Mouse (Mus musculus): Measurements from ENCODE around the gene Itm2c. TPM values are rescaled to one million over a fixed set of nuclear protein-coding genes. Genes with fewer than 3 reads are reported as not detected.
A peak's percentile ranks its signal among the peaks of the same experiment; 100 is the strongest.

Gene Itm2c
- polyA plus RNA-seq, 1 experiment from 2014 or later: 78.1 TPM

GRCm38 (mm10) chr1:85857261-85857754 lies 36.8 kb upstream of the Itm2c start:
- peaks cover 2% of the 10 kb centered on the region; the same call in 1 of the 2 replicates for H3K9me3 ChIP-seq (ENCODE audit: control insufficient read depth, low read length)
- DNase-seq (ENCODE audit: low spot score, missing footprints) (no peak), ATAC-seq (ENCODE audit: low FRiP score) (no peak)
- no peak overlapping the region for H3K27ac ChIP-seq (ENCODE audit: low read depth, low read length)
- H3K4me1 ChIP-seq (ENCODE audit: control insufficient read depth, insufficient read depth, low read length): no peaks in the 10 kb centered on the region
- no peak overlapping the region for H3K9ac ChIP-seq (ENCODE audit: low read length)
- 85% methylated on average over 6 of the region's 6 CpGs for WGBS
- no peaks in the 10 kb centered on the region for H3K36me3 ChIP-seq (ENCODE audit: control insufficient read depth, insufficient read depth, low read length)
- no peak overlapping the region for H3K4me2 ChIP-seq
- H3K4me3 ChIP-seq (ENCODE audit: low read depth, low read length): no peak overlapping the region
- H3K27me3 ChIP-seq (ENCODE audit: control insufficient read depth, insufficient read depth, low read length): no peaks in the 10 kb centered on the region

DNA sequence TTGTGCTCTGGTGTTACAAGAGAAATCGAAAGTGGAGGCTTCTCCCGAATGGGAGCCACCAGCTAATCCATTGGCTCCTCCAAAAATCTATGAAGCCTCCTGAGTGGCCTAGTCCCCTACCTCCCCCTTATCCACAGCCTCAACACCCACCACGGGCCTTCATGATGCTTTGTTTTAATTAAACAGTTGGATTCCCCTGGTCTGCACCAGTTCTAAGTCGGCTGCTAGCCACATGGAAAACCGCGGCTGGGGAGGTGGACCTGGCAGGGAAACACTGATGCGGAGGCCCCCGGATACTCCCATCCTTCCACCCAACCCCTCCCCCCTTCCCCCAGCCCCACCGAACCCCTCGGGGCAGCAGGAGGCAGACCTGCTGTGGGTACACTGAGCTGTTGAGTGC lies 29.7 kb upstream of the Itm2c start:
- no peak overlapping the region for H3K27ac ChIP-seq (ENCODE audit: low read depth, low read length)
- no peaks in the 10 kb centered on the region for H3K36me3 ChIP-seq (ENCODE audit: control insufficient read depth, insufficient read depth, low read length)
- H3K4me1 ChIP-seq (ENCODE audit: control insufficient read depth, insufficient read depth, low read length): no peaks in the 10 kb centered on the region
- no peak overlapping the region for H3K9ac ChIP-seq (ENCODE audit: low read length)
- ATAC-seq (ENCODE audit: low FRiP score) (no peak), DNase-seq (ENCODE audit: low spot score, missing footprints) (no peak)
- H3K9me3 ChIP-seq (ENCODE audit: control insufficient read depth, low read length): peaks cover 2% of the 10 kb centered on the region; the same call in 1 of the 2 replicates
- 88% methylated on average over 10 of the region's 10 CpGs for WGBS
- no peak overlapping the region for H3K4me2 ChIP-seq
- H3K27me3 ChIP-seq (ENCODE audit: control insufficient read depth, insufficient read depth, low read length): no peaks in the 10 kb centered on the region
- H3K4me3 ChIP-seq (ENCODE audit: low read depth, low read length): no peak overlapping the region

DNA sequence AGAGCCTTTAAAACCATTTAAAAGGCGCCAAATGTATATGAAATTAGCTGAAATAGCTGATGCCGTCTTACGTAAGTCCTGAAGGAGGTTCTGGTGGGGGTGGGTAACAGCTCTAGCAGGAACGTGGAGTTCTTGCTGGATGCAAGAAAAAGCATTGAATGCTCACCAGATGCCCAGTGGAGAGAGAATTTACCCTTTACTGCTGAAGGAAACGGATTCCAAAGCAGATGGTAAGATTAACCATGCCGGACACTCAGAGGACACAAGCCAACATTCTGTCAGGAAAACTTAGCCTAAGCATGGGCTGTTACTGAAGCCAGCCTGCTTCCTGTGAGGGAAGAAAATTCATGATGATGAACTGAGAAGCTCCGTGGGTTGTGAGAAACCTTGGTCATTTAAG lies 24.1 kb upstream of the Itm2c start:
- H3K4me2 ChIP-seq: no peak overlapping the region
- no peak for DNase-seq (ENCODE audit: low spot score, missing footprints)
- H3K27ac ChIP-seq (ENCODE audit: low read depth, low read length): no peak overlapping the region
- ATAC-seq (ENCODE audit: low FRiP score): no peak
- no peak overlapping the region for H3K4me3 ChIP-seq (ENCODE audit: low read depth, low read length)
- H3K9ac ChIP-seq (ENCODE audit: low read length): no peak overlapping the region
- H3K4me1 ChIP-seq (ENCODE audit: control insufficient read depth, insufficient read depth, low read length): no peaks in the 10 kb centered on the region
- no peaks in the 10 kb centered on the region for H3K27me3 ChIP-seq (ENCODE audit: control insufficient read depth, insufficient read depth, low read length)
- no peaks in the 10 kb centered on the region; the same call in 1 of the 2 replicates for H3K9me3 ChIP-seq (ENCODE audit: control insufficient read depth, low read length)
- H3K36me3 ChIP-seq (ENCODE audit: control insufficient read depth, insufficient read depth, low read length): no peaks in the 10 kb centered on the region
- WGBS: 89% methylated on average over 7 of the region's 7 CpGs

GRCm38 (mm10) chr1:85870546-85870945 lies 23.5 kb upstream of the Itm2c start:
- WGBS: 74% methylated on average over 2 of the region's 2 CpGs
- Histone ChIP-seq H3K4me3 (ENCODE audit: low read depth, low read length) (no peak overlapping the region), H3K27me3 (ENCODE audit: control insufficient read depth, insufficient read depth, low read length) (no peaks in the 10 kb centered on the region), H3K9me3 (ENCODE audit: control insufficient read depth, low read length) (no peaks in the 10 kb centered on the region; the same call in 1 of the 2 replicates), H3K27ac (ENCODE audit: low read depth, low read length) (no peak overlapping the region), H3K9ac (ENCODE audit: low read length) (no peak overlapping the region), H3K4me1 (ENCODE audit: control insufficient read depth, insufficient read depth, low read length) (no peaks in the 10 kb centered on the region), H3K36me3 (ENCODE audit: control insufficient read depth, insufficient read depth, low read length) (no peaks in the 10 kb centered on the region), H3K4me2 (no peak overlapping the region)
- DNase-seq (ENCODE audit: low spot score, missing footprints) (no peak), ATAC-seq (ENCODE audit: low FRiP score) (no peak)

- 89% methylated on average over 12 of the region's 12 CpGs for whole genome bisulfite sequencing
- no peak overlapping the region for H3K4me3 ChIP-seq (ENCODE audit: low read depth, low read length)
- no peak overlapping the region for H3K4me2 ChIP-seq
- no peaks in the 10 kb centered on the region for H3K36me3 ChIP-seq (ENCODE audit: control insufficient read depth, insufficient read depth, low read length)
- no peaks in the 10 kb centered on the region for H3K27me3 ChIP-seq (ENCODE audit: control insufficient read depth, insufficient read depth, low read length)
- no peak overlapping the region for H3K9ac ChIP-seq (ENCODE audit: low read length)
- no peaks in the 10 kb centered on the region; the same call in 1 of the 2 replicates for H3K9me3 ChIP-seq (ENCODE audit: control insufficient read depth, low read length)
- H3K27ac ChIP-seq (ENCODE audit: low read depth, low read length): no peak overlapping the region
- H3K4me1 ChIP-seq (ENCODE audit: control insufficient read depth, insufficient read depth, low read length): no peaks in the 10 kb centered on the region
- ATAC-seq (ENCODE audit: low FRiP score) (no peak), DNase-seq (ENCODE audit: low spot score, missing footprints) (no peak)
Measured at GRCm38 (mm10) chr1:85882003-85882402, 12.1 kb upstream of the Itm2c start.

DNA sequence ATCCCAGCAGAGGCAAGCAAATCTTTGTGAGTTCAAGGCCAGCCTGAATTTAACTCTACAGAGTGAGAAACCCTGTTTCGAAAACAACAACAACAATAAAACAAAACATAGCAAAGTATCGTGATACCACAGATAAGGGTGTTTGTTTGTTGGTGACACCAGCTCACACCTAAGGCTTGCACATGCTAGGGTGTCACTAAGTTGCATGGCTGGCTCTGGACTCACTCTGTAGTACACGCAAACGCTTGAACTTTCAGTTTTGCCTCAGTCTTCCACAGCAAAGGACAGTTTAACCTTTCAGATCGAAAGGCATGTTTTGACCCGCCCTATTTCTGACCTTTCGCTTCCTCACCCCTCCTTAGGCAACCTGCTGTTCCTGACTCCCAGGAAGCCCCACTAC lies 6.9 kb upstream of the Itm2c start:
- no peak overlapping the region for H3K27ac ChIP-seq (ENCODE audit: low read depth, low read length)
- H3K4me3 ChIP-seq (ENCODE audit: low read depth, low read length): no peak overlapping the region
- no peaks in the 10 kb centered on the region for H3K36me3 ChIP-seq (ENCODE audit: control insufficient read depth, insufficient read depth, low read length)
- no peak for ATAC-seq (ENCODE audit: low FRiP score)
- no peak overlapping the region for H3K4me2 ChIP-seq
- H3K9me3 ChIP-seq (ENCODE audit: control insufficient read depth, low read length): no peaks in the 10 kb centered on the region
- H3K4me1 ChIP-seq (ENCODE audit: control insufficient read depth, insufficient read depth, low read length): no peaks in the 10 kb centered on the region
- no peaks in the 10 kb centered on the region for H3K27me3 ChIP-seq (ENCODE audit: control insufficient read depth, insufficient read depth, low read length)
- no peak for DNase-seq (ENCODE audit: low spot score, missing footprints)
- 88% methylated on average over 7 of the region's 7 CpGs for WGBS
- H3K9ac ChIP-seq (ENCODE audit: low read length): no peak overlapping the region

DNA sequence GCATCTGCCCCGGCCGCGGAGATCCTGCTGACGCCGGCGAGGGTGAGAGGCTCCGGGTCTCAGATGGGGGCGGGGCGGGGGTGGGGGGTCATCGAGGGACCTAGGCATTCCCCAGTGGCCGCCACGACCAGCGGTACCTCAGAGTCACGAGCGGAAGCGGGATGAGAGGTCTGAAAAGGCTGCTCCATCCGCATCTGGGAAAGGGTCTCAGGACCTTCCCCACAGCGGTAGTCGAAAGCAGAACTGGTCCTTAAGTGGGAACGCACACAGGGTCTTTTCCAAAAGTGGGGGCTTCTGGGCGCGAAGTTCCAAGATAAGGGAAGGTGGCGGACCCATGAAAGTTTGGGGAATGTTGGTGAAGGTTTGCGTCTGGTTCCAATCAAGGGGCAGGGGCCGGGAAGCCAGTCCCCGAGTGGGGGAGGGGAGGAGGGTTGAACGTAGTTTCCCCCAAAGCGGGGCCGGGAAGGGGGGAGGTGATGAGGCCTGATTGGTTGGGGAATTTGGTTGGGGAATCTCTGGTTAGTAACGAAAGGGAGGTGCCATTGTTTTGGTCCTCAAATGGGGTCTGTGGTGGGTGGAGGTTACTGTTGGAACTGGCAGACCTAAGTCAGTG lies 773 bp downstream of the Itm2c start:
- Histone ChIP-seq H3K9ac (ENCODE audit: low read length) (peak overlapping the region; percentile 86), H3K27me3 (ENCODE audit: control insufficient read depth, insufficient read depth, low read length) (no peaks in the 10 kb centered on the region), H3K4me3 (ENCODE audit: low read depth, low read length) (peak overlapping the region; percentile 86), H3K4me1 (ENCODE audit: control insufficient read depth, insufficient read depth, low read length) (peaks cover 43% of the 10 kb centered on the region), H3K9me3 (ENCODE audit: control insufficient read depth, low read length) (no peaks in the 10 kb centered on the region), H3K27ac (ENCODE audit: low read depth, low read length) (peak overlapping the region; percentile 71), H3K36me3 (ENCODE audit: control insufficient read depth, insufficient read depth, low read length) (no peaks in the 10 kb centered on the region), H3K4me2 (peak overlapping the region; percentile 82)
- WGBS: 1% methylated on average over 30 of the region's 30 CpGs
- peak; percentile 62 for ATAC-seq (ENCODE audit: low FRiP score)
- DNase-seq (ENCODE audit: low spot score, missing footprints): peak; percentile 97

DNA sequence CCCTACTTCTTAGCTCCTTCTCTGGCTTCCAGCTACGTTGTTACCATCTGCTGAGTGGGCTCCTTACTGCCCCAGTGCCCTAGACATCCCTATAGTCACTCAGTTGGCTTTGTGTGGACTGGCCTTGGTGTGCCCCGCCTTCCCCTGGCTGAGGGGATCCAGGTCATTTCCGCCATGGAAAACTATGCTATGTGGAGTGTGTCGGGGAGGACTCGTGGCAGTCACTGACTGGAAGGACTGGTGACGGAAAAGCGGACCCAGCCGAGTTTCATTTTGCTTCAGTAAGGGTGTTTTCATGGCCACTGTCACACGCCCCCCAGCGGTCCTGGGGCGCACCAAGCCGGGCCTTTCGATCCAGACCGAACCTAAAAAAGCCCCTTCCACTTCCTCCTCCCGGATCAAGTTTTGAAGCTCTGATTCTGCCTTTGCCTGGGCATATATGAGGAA lies 1.3 kb downstream of the Itm2c start:
- Histone ChIP-seq H3K4me2 (peak overlapping the region; percentile 82), H3K9ac (ENCODE audit: low read length) (peak overlapping the region; percentile 86), H3K4me3 (ENCODE audit: low read depth, low read length) (peak overlapping the region; percentile 86), H3K36me3 (ENCODE audit: control insufficient read depth, insufficient read depth, low read length) (no peaks in the 10 kb centered on the region), H3K27ac (ENCODE audit: low read depth, low read length) (peak overlapping the region; percentile 71), H3K27me3 (ENCODE audit: control insufficient read depth, insufficient read depth, low read length) (no peaks in the 10 kb centered on the region), H3K4me1 (ENCODE audit: control insufficient read depth, insufficient read depth, low read length) (peaks cover 47% of the 10 kb centered on the region), H3K9me3 (ENCODE audit: control insufficient read depth, low read length) (no peaks in the 10 kb centered on the region)
- peak; percentile 67 for ATAC-seq (ENCODE audit: low FRiP score)
- 3% methylated on average over 15 of the region's 15 CpGs for WGBS
- no peak for DNase-seq (ENCODE audit: low spot score, missing footprints)

DNA sequence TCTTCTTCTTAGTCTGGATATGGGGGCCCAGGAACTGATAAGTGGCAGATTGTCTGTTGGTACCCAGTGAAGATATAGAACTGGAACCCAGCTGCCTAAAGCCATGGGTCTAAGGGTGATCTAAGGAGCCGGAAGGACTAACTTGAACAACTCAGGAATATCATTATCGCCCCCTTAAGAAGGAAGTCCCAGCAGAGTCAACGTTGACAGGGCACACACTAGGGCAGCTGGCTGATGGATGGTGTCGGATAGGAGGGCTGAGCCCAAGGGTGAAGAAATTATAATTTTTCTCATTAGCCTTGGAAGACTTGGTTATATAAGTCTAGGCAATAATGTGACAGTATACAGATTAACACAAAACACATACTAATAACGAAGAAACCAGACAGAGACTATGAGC lies 2.0 kb downstream of the Itm2c start:
- H3K4me2 ChIP-seq: peak overlapping the region; percentile 82
- H3K4me1 ChIP-seq (ENCODE audit: control insufficient read depth, insufficient read depth, low read length): peaks cover 47% of the 10 kb centered on the region
- 81% methylated on average over 5 of the region's 5 CpGs for WGBS
- no peak for DNase-seq (ENCODE audit: low spot score, missing footprints)
- H3K9ac ChIP-seq (ENCODE audit: low read length): no peak overlapping the region; the same call in 1 of the 2 replicates
- H3K9me3 ChIP-seq (ENCODE audit: control insufficient read depth, low read length): no peaks in the 10 kb centered on the region
- ATAC-seq (ENCODE audit: low FRiP score): no peak
- H3K27ac ChIP-seq (ENCODE audit: low read depth, low read length): no peak overlapping the region
- H3K4me3 ChIP-seq (ENCODE audit: low read depth, low read length): peak overlapping the region; percentile 86
- H3K36me3 ChIP-seq (ENCODE audit: control insufficient read depth, insufficient read depth, low read length): no peaks in the 10 kb centered on the region
- no peaks in the 10 kb centered on the region for H3K27me3 ChIP-seq (ENCODE audit: control insufficient read depth, insufficient read depth, low read length)
